ENCODE assay signal across 18 mouse cellular contexts in genomic region chr10:37691939-37692338, GRCm38 (mm10).
DNase-seq lines count a peak whose midpoint lies in the region; ATAC-seq and TF ChIP-seq lines count a peak whose summit lies in the region.
"Had no signal": no experiment of that assay in that cellular context is flagged by ENCODE, and none has a peak within 500 bp of the region (broad histone marks: within the 10 kb centered on the region; RNA-seq: fewer than 3 reads in every experiment).

No protein-coding gene starts in this region.

- DNase-seq in left cerebral cortex, postnatal 4 days: peak; percentile 75
- DNase-seq in left cerebral cortex, adult 2 months (ENCODE audit: extremely low spot score in 1 of 2, low spot score in 2 of 2): no peak
- DNase-seq in cerebellum, adult 9-11 months: peak; percentile 33
- peak; percentile 67 for DNase-seq in layer of hippocampus, adult 9-11 months
- no peak for DNase-seq in kidney, postnatal 4 days
- DNase-seq in embryo, embryonic 10.5 days (ENCODE audit: low spot score): no peak
- DNase-seq: gastrocnemius, adult 2 months; heart, adult 2 months; heart, postnatal 10 days; lung, postnatal 36 days; retina, postnatal 1 day had no signal

- H3K9ac ChIP-seq in forebrain, embryonic 16.5 days (replicated peaks; ENCODE audit: low read depth, low read length): no peak overlapping the region
- no peak overlapping the region for H3K9ac ChIP-seq in forebrain, embryonic 12.5 days
- H3K9ac ChIP-seq: liver, embryonic 14.5 days; neural tube, embryonic 13.5 days had no signal

- TF ChIP-seq CTCF in left cerebral cortex, adult 2 months (IDR thresholded peaks at IDR 0.05): no peak

- intact Hi-C loops in left cerebral cortex, postnatal 4 days (cut with DNase I): no loop called here
- intact Hi-C loops in left cerebral cortex, adult 2 months (cut with DNase I): no loop called here

- no peaks in the 10 kb centered on the region for H3K36me3 ChIP-seq in forebrain, embryonic 16.5 days (ENCODE audit: control insufficient read depth, insufficient read depth)
- no peaks in the 10 kb centered on the region for H3K36me3 ChIP-seq in forebrain, embryonic 12.5 days (replicated peaks)
- H3K36me3 ChIP-seq: limb, embryonic 10.5 days; neural tube, embryonic 13.5 days had no signal

- H3K4me2 ChIP-seq in forebrain, embryonic 16.5 days (ENCODE audit: low read length): no peak overlapping the region
- no peak overlapping the region for H3K4me2 ChIP-seq in forebrain, embryonic 12.5 days
- H3K4me2 ChIP-seq: neural tube, embryonic 13.5 days had no signal

- peak; percentile 73 for ATAC-seq in forebrain, embryonic 16.5 days
- no peak for ATAC-seq in forebrain, embryonic 12.5 days (ENCODE audit: low FRiP score)
- ATAC-seq: intestine, embryonic 16.5 days had no signal

- H3K9me3 ChIP-seq in forebrain, embryonic 16.5 days (ENCODE audit: control insufficient read depth, low read length): no peaks in the 10 kb centered on the region
- no peaks in the 10 kb centered on the region for H3K9me3 ChIP-seq in forebrain, embryonic 12.5 days
- H3K9me3 ChIP-seq: limb, embryonic 10.5 days; neural tube, embryonic 13.5 days had no signal

- H3K27me3 ChIP-seq in forebrain, embryonic 16.5 days (replicated peaks; ENCODE audit: control insufficient read depth, insufficient read depth, low read length): no peaks in the 10 kb centered on the region
- H3K27me3 ChIP-seq in forebrain, embryonic 12.5 days: no peaks in the 10 kb centered on the region
- H3K27me3 ChIP-seq: neural tube, embryonic 13.5 days had no signal

- no peak overlapping the region for H3K4me3 ChIP-seq in forebrain, embryonic 16.5 days (replicated peaks; ENCODE audit: low read length)
- no peak overlapping the region for H3K4me3 ChIP-seq in forebrain, embryonic 12.5 days (replicated peaks)
- H3K4me3 ChIP-seq in left cerebral cortex, adult 2 months: no peak overlapping the region
- H3K4me3 ChIP-seq: gastrocnemius, adult 2 months; heart, adult 2 months; limb, embryonic 10.5 days; neural tube, embryonic 13.5 days had no signal

- H3K4me1 ChIP-seq in forebrain, embryonic 16.5 days (replicated peaks; ENCODE audit: control insufficient read depth, insufficient read depth, low read length): peaks cover 12% of the 10 kb centered on the region
- H3K4me1 ChIP-seq in forebrain, embryonic 12.5 days: no peaks in the 10 kb centered on the region
- H3K4me1 ChIP-seq: limb, embryonic 10.5 days had no signal

- 14% methylated on average over 2 of the region's 2 CpGs for WGBS in forebrain, embryonic 16.5 days
- WGBS in forebrain, embryonic 12.5 days: 47% methylated on average over 2 of the region's 2 CpGs

- no peak overlapping the region for H3K27ac ChIP-seq in forebrain, embryonic 16.5 days (ENCODE audit: low read length)
- H3K27ac ChIP-seq in forebrain, embryonic 12.5 days: no peak overlapping the region
- H3K27ac ChIP-seq in left cerebral cortex, adult 2 months: no peak overlapping the region
- H3K27ac ChIP-seq: gastrocnemius, adult 2 months; heart, adult 2 months; kidney, postnatal 0 days; limb, embryonic 10.5 days; liver, embryonic 14.5 days; neural tube, embryonic 13.5 days had no signal

Comparison
In these comparisons a context has a peak if more than half of its experiments do, and no peak if none do; other contexts are left out.
1. DNase-seq: peak in left cerebral cortex, postnatal 4 days (single experiment), cerebellum, adult 9-11 months (single experiment) and layer of hippocampus, adult 9-11 months (single experiment); none in left cerebral cortex, adult 2 months (0 of 2), kidney, postnatal 4 days (0 of 2) and embryo, embryonic 10.5 days (single experiment).